Mouse (Mus musculus) megakaryocyte, embryonic 14.5 days (primary cell): Measurements from ENCODE around the gene Actb.

Source experiments
- FLI1 ChIP-seq: IDR thresholded peaks from 2 replicates; pipeline ENCODE4 v1.6.1; 2012; ENCODE audit warnings: low read length, inconsistent platforms, mixed read lengths
- GATA1 ChIP-seq: IDR thresholded peaks from 3 replicates; pipeline ENCODE4 v1.6.1; 2012; ENCODE audit warnings: mixed read lengths, low read length, inconsistent platforms, borderline replicate concordance

DNA sequence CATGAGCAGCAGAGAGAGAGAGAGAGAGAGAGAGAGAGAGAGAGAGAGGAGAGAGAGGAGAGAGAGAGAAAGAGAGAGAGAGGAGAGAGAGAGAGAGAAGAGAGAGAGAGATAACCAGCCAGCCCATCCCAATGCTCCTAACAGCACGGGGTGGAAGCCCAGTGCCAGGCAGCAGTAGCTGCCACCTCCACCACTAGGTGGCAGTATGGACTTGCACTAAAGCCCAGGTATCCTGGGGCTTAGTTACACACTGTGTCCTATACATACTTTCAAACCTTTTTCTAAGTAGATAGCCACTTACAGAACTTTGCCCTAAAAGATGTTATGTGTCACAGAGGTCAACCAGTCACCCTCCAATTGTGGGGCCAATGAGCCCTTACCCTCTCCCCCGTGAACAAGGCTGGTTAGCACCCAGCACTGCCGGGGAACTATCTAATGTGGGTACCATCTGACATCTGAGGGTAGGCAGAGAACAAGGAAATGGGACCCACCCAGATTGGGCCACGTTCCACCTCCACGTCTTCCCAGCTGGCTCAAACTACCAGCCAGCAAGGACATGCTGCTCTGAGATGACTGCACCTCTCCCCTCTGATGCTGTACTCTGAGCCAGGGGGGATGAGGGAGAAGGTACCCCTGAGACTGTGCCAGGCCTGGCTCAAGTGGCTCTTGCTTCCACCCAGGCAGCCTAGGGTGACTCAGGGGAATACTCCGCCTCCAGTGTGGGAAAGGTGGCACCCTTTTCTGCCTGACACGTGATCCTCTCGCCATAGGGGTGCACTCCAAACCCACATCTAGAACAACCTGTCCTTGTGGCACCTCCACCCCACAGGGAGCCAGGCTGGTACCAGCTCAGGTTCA, 27.0 kb downstream of the Actb start:
- TF ChIP-seq GATA1 (no peak), FLI1 (no peak)
